Mouse (Mus musculus) heart, postnatal 14 days (tissue): ENCODE measurements at regions not wholly inside any gene's neighbourhood (a gene's known extent, or its start where the extent isn't known, plus 50 kb on each side); places are given as distances from the start of the nearest gene placed in this dataset.
A peak's percentile ranks its signal among the peaks of the same experiment; 100 is the strongest.

Experiments
- DNase-seq, 2 experiments: peaks; one replicate each; pipeline ENCODE4 v3.0.0; 2021 to 2022
- intact Hi-C: fragments of 180-260 bp; cut with DNase I; formaldehyde crosslinking; loops from one replicate; pipeline ENCODE4 v1.15.1; 2025

DNA sequence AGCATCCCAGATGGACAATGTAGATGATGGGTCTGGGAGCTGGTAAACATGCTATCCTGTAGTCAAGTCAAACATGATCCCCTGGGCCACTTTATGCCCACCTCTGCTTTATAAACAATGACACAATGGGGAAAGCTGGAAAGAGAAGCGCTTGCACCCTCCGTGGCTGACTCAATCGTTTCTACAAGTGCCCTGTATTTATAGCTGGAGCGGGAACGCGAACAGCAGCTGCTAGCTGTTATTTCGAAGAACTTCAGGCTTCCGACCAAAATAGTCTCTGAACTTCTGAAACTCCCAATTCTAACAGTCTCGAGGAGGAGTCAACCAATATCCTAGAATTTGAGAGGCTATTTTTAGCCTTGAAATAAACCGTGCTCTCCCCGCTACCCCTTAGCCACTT, 571.4 kb upstream of the Id2 start:
- intact Hi-C loops, result no loop called here
- DNase-seq, result no peak

GRCm38 (mm10) chr12:25654456-25654855, 557.5 kb upstream of the Id2 start:
- no peak for DNase-seq
- intact Hi-C loops, result no loop called here

GRCm38 (mm10) chr12:25650237-25650636, 553.3 kb upstream of the Id2 start:
- intact Hi-C loops, result no loop called here

DNA sequence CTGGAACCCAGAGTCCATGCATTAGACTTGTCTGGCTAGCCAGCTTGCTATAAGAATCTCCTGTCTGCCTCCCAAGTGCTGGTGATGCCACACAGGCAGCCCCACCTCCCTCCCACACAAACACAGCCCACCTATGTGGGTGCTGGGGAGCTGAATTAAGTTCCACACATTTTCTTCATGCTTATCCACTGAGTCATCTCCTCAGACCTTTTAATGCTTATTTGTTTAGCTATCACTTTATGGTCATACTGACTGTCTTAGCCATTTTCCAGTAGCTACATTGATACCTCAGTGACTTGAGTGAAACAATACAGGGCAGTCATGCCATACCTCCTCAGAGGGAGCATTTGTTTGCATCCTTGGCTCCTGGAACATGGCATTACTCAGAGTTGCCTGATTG, 531.1 kb upstream of the Id2 start:
- no peak for DNase-seq
- intact Hi-C loops, result loop anchor here (5.0 kb wide), 1 partner anchor 536 kb away; no protein-coding TSS in a partner anchor

More at GRCm38 (mm10) chr12:25650237-25650636, 553.3 kb upstream of the Id2 start:
- DNase-seq, result no peak

DNA sequence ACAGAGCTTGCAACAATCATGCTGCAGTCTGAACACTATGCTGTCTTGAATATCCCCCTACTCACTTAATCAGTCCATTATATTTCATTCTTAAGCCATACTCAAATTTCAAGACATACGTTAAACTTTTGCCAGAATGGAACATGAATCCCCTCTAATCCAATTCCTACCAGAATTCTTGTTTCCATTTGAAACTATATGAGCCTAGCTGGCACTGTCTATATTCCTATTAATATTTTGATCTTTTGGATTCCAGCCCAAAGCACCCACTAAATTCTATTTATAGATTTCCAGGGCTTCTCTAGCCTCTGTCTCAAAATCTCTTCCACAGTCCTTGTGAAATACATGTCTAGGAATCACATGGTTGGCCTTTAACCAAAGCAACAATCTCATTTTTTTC, 528.9 kb upstream of the Id2 start:
- no peak for DNase-seq
- intact Hi-C loops, result loop anchor here (5.0 kb wide), 1 partner anchor 534 kb away; no protein-coding TSS in a partner anchor

DNA sequence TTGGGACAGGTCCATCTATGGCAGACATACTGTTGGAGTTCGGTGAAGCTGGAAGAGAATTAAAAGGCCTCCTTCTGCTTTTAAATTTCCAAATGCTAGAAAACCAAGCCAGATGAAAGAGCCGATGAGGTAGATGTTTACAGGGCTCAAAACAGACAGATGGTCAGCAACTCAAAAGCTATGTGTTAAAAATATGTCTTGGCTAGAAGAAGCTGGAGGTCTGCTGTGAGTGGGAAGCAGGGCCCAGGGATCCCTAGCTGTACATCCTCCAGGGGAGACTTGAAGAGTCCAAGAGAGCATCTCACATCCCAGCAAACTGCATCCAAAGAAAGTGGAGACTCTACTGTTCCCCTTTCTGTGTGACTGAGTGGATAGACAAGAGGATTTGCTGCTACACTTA, 526.5 kb upstream of the Id2 start:
- intact Hi-C loops, result no loop called here

DNA sequence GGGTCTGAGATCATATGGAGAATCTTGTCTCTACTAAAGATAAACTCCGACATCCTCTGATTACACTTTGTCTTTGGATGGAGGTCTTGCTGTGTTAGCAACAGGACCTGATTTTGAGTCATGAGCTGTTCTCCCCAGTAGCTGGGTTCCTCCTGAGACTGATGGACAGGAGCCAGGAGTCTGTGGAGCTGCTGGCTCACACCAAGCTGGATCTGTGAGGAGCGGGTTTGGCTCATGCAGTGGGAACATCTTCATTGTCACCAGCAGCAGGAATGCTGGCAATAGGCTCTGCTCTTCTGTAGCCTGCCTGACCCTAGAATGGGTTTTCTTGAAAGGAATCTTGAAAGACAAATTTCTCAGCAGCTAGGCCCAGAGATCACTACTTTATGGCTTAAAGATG, 524.2 kb upstream of the Id2 start:
- DNase-seq, result no peak
- intact Hi-C loops, result no loop called here

More for the DNA sequence above, 526.5 kb upstream of the Id2 start:
- no peak for DNase-seq

DNA sequence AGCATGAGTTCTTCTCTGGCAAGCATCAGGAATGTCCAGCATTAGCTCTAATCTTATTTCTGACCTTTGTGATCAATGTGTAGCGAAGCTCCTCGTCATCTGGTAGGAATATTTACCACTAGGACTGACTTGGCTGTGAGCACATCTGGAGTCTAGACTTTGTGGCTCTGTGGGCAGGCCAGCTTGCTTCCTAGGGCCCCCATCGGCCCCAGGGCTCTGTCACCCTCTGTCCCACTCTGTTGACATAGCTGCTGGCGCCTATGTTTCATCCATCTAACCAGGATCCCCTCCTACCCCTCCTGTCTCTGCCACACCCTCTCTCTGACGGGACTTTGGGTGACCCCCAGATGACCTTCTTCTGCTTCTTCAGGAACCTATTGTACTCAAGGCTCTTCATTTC, 520.6 kb upstream of the Id2 start:
- intact Hi-C loops, result no loop called here
- DNase-seq, result no peak

- intact Hi-C loops, result no loop called here
- no peak for DNase-seq
Observed at GRCm38 (mm10) chr12:25615377-25615776, 518.4 kb upstream of the Id2 start.

DNA sequence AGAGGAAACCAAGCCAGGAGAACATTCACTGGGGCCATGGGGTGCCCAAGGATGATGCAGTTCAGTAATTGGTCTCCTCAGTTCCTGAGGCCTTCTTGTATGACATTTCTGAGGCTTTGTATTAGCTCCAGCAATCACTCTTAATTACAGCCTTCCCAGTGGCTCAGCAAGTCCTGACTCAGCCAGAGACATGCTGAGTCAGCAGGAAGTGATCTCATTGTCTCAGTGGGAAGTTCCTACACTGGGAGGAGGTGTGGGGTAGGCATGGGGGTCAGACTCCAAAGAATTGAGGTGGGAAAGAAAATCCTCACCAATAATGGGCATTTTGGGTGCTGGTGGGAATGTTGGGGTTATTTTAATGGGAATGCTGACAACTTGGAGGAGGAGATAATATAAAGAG, 516.5 kb upstream of the Id2 start:
- intact Hi-C loops, result no loop called here
- DNase-seq, result no peak

- intact Hi-C loops, result no loop called here
- peak; percentile 55 to 69 for DNase-seq
Observed at GRCm38 (mm10) chr12:25609045-25609444, 512.1 kb upstream of the Id2 start.

DNA sequence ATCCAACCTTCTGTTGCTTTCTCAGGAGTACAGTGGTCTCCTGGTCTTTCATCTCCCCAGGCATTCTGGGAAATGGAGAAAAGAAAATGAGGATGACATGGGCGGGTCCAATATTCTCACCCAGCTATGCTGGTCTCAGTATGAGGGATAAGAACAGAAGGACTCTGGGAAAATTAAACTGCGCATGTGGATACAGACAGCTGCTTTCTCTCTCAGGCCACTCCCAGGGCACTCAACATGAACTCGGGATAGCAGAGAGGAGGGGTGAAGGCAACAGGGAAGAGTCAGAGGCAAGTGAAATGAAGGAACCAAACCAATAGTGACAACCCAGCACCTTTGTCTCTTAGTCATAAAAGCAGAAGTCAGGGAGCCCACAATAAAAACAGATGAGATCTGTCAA, 508.5 kb upstream of the Id2 start:
- intact Hi-C loops, result no loop called here
- DNase-seq, result peak in 1 of 2 experiments; percentile 17

DNA sequence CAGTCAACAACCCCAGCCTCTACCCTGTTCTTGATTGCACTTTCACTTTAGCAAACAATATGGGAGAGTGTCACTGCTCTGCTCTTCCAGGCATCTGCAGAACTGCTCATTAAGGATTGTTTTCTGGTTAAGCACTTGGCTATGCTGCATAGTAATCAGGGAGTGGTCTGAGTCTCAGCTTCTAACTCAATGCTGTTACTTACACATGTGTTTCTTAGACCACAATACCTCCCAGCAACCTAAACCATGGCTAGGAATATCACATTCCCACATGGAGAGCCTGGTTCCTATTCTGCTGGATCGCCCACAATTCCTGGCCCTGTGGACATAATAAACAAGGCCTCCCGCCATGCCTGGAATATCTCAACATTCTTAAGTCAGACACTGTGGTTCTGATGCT, 493.3 kb upstream of the Id2 start:
- DNase-seq, result no peak
- intact Hi-C loops, result no loop called here

- intact Hi-C loops, result no loop called here
- no peak for DNase-seq
Observed at GRCm38 (mm10) chr12:25585746-25586145, 488.8 kb upstream of the Id2 start.

DNA sequence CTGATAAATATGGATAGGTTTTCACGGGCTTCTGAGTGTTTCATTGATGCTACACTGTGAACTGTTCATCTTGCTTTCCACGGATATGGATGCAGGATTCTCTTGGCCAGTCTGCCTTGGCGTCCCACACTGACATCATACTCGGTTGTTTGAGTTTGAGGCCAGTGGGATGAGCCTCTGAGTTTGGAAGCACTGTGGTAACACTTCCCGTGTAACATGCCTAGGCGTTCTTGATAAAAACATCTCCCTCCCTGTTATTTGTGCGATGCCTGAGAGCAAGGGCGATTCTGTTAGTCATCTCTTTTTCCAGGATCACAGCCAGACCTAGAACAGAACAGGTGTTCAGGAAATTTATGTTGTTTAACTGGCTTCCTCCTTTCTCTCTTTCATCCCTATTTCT, 482.5 kb upstream of the Id2 start:
- no peak for DNase-seq
- intact Hi-C loops, result no loop called here

GRCm38 (mm10) chr12:25565131-25565530, 468.2 kb upstream of the Id2 start:
- intact Hi-C loops, result no loop called here
- no peak for DNase-seq

- no peak for DNase-seq
- intact Hi-C loops, result no loop called here
Observed at GRCm38 (mm10) chr12:25559601-25560000, 462.7 kb upstream of the Id2 start.

DNA sequence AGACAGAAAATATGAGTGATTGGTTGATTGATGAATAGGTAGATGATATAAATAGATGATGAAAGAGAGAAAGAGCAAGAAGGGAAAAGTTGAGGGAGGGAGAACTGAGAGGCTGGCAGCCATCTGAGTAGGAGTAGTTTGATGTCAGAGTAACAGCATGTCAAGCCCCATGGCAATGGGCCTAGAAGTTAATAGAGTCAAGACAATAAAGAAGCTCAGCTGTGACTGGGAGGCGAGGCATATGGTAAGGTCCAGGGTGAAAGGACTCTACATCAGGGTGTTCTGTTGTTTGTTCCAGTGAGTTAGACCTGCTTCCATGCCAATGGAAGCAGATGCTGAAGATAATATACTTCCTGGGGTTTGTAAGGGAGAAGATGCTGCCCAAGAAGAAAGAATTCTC, 456.7 kb upstream of the Id2 start:
- no peak for DNase-seq
- intact Hi-C loops, result no loop called here

GRCm38 (mm10) chr12:25549735-25550134, 452.8 kb upstream of the Id2 start:
- intact Hi-C loops, result no loop called here
- DNase-seq, result peak in 1 of 2 experiments; percentile 8

- intact Hi-C loops, result no loop called here
- DNase-seq, result no peak
Observed at GRCm38 (mm10) chr12:25544253-25544652, 447.3 kb upstream of the Id2 start.

GRCm38 (mm10) chr12:25534620-25534950, 437.6 kb upstream of the Id2 start:
- no peak for DNase-seq
- intact Hi-C loops, result loop anchor here (10.0 kb wide), 1 partner anchor 440 kb away; the partner anchor contains the start of gene Id2

- DNase-seq, result peak; percentile 30 to 46
- intact Hi-C loops, result loop anchor here (10.0 kb wide), 1 partner anchor 439 kb away; the partner anchor contains the start of gene Id2
Observed at GRCm38 (mm10) chr12:25533709-25534619, 437.0 kb upstream of the Id2 start.
